Mouse (Mus musculus) lung, postnatal 0 days (tissue): ENCODE results near the gene Stk11ip. TPM values are rescaled to one million over a fixed set of nuclear protein-coding genes. Genes with fewer than 3 reads are reported as not detected.

ENCODE experiments used
- ATAC-seq: fragments of 200-750 bp; cut with Nextera tagmentation; 2 replicates; pipeline ENCODE4 v1.8.0; 2017; ENCODE audit warnings: moderate library complexity
- DNase-seq: peaks from one replicate; pipeline ENCODE4 v3.0.0-alpha.2; 2016; ENCODE audit warnings: low spot score
- H3K27ac ChIP-seq: fragments of 300-500 bp; sonication (generic); 2 replicates; pipeline ENCODE4 v1.5.1; 2014; ENCODE audit warnings: antibody characterized with exemption, mild to moderate bottlenecking, low read length, mixed read lengths
- H3K27me3 ChIP-seq: fragments of 300-500 bp; sonication (generic); replicated peaks from 2 replicates; pipeline ENCODE4 v1.6.1; 2014; ENCODE audit warnings: low read length, mixed read lengths; ENCODE audit not compliant: insufficient read depth
- H3K36me3 ChIP-seq: fragments of 300-500 bp; sonication (generic); 2 replicates; pipeline ENCODE4 v1.6.1; 2014; ENCODE audit warnings: low read length, mixed read lengths; ENCODE audit not compliant: insufficient read depth
- H3K4me1 ChIP-seq: fragments of 300-500 bp; sonication (generic); 2 replicates; pipeline ENCODE4 v1.6.1; 2014; ENCODE audit warnings: antibody characterized with exemption, low read depth, low read length, mixed read lengths; ENCODE audit not compliant: insufficient read depth
- H3K4me2 ChIP-seq: fragments of 300-500 bp; sonication (generic); replicated peaks from 2 replicates; pipeline ENCODE4 v1.6.1; 2014; ENCODE audit warnings: low read depth, mild to moderate bottlenecking, low read length, moderate library complexity, mixed read lengths
- H3K4me3 ChIP-seq: fragments of 300-500 bp; sonication (generic); 2 replicates; pipeline ENCODE4 v1.5.1; 2014; ENCODE audit warnings: low read depth, low read length
- H3K9ac ChIP-seq: fragments of 300-500 bp; sonication (generic); replicated peaks from 2 replicates; pipeline ENCODE4 v1.6.1; 2014; ENCODE audit warnings: low read depth, mild to moderate bottlenecking
- H3K9me3 ChIP-seq: fragments of 300-500 bp; sonication (generic); 2 replicates; pipeline ENCODE4 v1.6.1; 2016; ENCODE audit warnings: low read length, mixed read lengths
- CTCF ChIP-seq: IDR thresholded peaks from 2 replicates; pipeline ENCODE4 v1.5.1; 2016; ENCODE audit warnings: antibody characterized with exemption, mild to moderate bottlenecking
- EP300 ChIP-seq: IDR thresholded peaks from 2 replicates; pipeline ENCODE4 v1.6.1; 2016; ENCODE audit warnings: antibody characterized with exemption, mild to moderate bottlenecking, control low read depth
- WGBS: fragments of 180-500 bp; shearing (Covaris S2); extraction: QIAGEN DNeasy Blood & Tissue Kit; methylation state at CpG from one replicate; pipeline ENCODE4 v1.1.7; 2014; 5-methylcytosine and 5-hydroxymethylcytosine counted together
- polyA plus RNA-seq: library from polyadenylated mRNA; unstranded; fragments of >200 nt; fragmentation: Nextera tagmentation; extraction: Ambion mirVana; gene quantifications from 2 replicates; pipeline ENCODE4 v1.2.1, GENCODE M21; 2015

Stk11ip gene
- polyA plus RNA-seq, 1 experiment from 2014 or later, result 13.2 TPM

- TF ChIP-seq CTCF (peak; percentile 36), EP300 (no peak)
- WGBS, result under 1% methylated on average over 30 of the region's 64 CpGs
- DNase-seq (peak; percentile 85), ATAC-seq (peak; percentile 95)
- Histone ChIP-seq H3K9me3 (no peaks in the 10 kb centered on the region), H3K9ac (peak within 1 kb of the TSS; percentile 36; the same call in 1 of the 2 replicates), H3K4me1 (peaks cover 3% of the 10 kb centered on the region; the same call in 1 of the 2 replicates), H3K27ac (no peak within 1 kb of the TSS), H3K4me2 (peak within 1 kb of the TSS; percentile 76), H3K36me3 (no peaks in the 10 kb centered on the region), H3K27me3 (no peaks in the 10 kb centered on the region), H3K4me3 (peak within 1 kb of the TSS; percentile 58)
Observed at GRCm38 (mm10) chr1:75545965-75546956, 24.9 kb downstream of the Stk11ip start, which contains the start of gene Slc4a3. Gene Slc4a3, plus strand, starts transcription at chr1:75546266.

- Histone ChIP-seq H3K36me3 (no peaks in the 10 kb centered on the region), H3K4me1 (peaks cover 3% of the 10 kb centered on the region; the same call in 1 of the 2 replicates)
- TF ChIP-seq EP300 (no peak), CTCF (no peak)
Observed at GRCm38 (mm10) chr1:75547351-75547750, 26.0 kb downstream of the Stk11ip start.

GRCm38 (mm10) chr1:75548083-75548482, 26.8 kb downstream of the Stk11ip start:
- H3K4me3 ChIP-seq, result no peak overlapping the region
- no peak overlapping the region for H3K27ac ChIP-seq
- peaks cover 3% of the 10 kb centered on the region; the same call in 1 of the 2 replicates for H3K4me1 ChIP-seq
- no peak overlapping the region for H3K9ac ChIP-seq
- TF ChIP-seq CTCF (no peak), EP300 (no peak)
- no peak overlapping the region for H3K4me2 ChIP-seq
- DNase-seq (no peak), ATAC-seq (no peak)
- H3K9me3 ChIP-seq, result no peaks in the 10 kb centered on the region
- WGBS, result 87% methylated on average over 3 of the region's 3 CpGs
- H3K36me3 ChIP-seq, result no peaks in the 10 kb centered on the region
- no peaks in the 10 kb centered on the region for H3K27me3 ChIP-seq

More at GRCm38 (mm10) chr1:75547351-75547750, 26.0 kb downstream of the Stk11ip start:
- Histone ChIP-seq H3K9me3 (no peaks in the 10 kb centered on the region), H3K4me3 (no peak overlapping the region), H3K4me2 (no peak overlapping the region), H3K27me3 (no peaks in the 10 kb centered on the region), H3K27ac (no peak overlapping the region), H3K9ac (no peak overlapping the region)
- DNase-seq (no peak), ATAC-seq (no peak)
- 91% methylated on average over 13 of the region's 13 CpGs for WGBS

- ATAC-seq (no peak), DNase-seq (no peak)
- H3K27me3 ChIP-seq, result no peaks in the 10 kb centered on the region
- no peak overlapping the region for H3K4me2 ChIP-seq
- H3K9me3 ChIP-seq, result no peaks in the 10 kb centered on the region
- H3K4me3 ChIP-seq, result no peak overlapping the region
- TF ChIP-seq EP300, result no peak
- no peak for TF ChIP-seq CTCF
- H3K27ac ChIP-seq, result no peak overlapping the region
- H3K4me1 ChIP-seq, result peaks cover 3% of the 10 kb centered on the region; the same call in 1 of the 2 replicates
- H3K36me3 ChIP-seq, result no peaks in the 10 kb centered on the region
- no peak overlapping the region for H3K9ac ChIP-seq
- 85% methylated on average over 17 of the region's 17 CpGs for WGBS
Observed at GRCm38 (mm10) chr1:75548871-75549270, 27.5 kb downstream of the Stk11ip start.

GRCm38 (mm10) chr1:75549289-75550279, 28.3 kb downstream of the Stk11ip start:
- 69% methylated on average over 16 of the region's 17 CpGs for WGBS
- DNase-seq (no peak), ATAC-seq (no peak)
- Histone ChIP-seq H3K4me2 (no peak overlapping the region), H3K4me3 (no peak overlapping the region), H3K9me3 (no peaks in the 10 kb centered on the region), H3K4me1 (peaks cover 3% of the 10 kb centered on the region; the same call in 1 of the 2 replicates), H3K9ac (no peak overlapping the region), H3K27ac (no peak overlapping the region), H3K27me3 (no peaks in the 10 kb centered on the region), H3K36me3 (no peaks in the 10 kb centered on the region)
- TF ChIP-seq EP300 (no peak), CTCF (no peak)
